Mouse (Mus musculus) lung, postnatal 36 days (tissue): ENCODE measurements around the gene Bdkrb2.

Experiments
- DNase-seq: peaks from one replicate; pipeline ENCODE4 v3.0.0; 2022; ENCODE audit warnings: mixed read lengths

Bdkrb2 gene

GRCm38 (mm10) chr12:105593471-105593870 lies 30.4 kb downstream of the Bdkrb2 start:
- no peak for DNase-seq

GRCm38 (mm10) chr12:105597135-105597534 lies 34.1 kb downstream of the Bdkrb2 start:
- DNase-seq = no peak

- DNase-seq = no peak
These were observed 35.5 kb downstream of the Bdkrb2 start for GRCm38 (mm10) chr12:105598503-105598902.

- DNase-seq = no peak
These were observed 36.1 kb downstream of the Bdkrb2 start for GRCm38 (mm10) chr12:105599098-105599497.

DNA sequence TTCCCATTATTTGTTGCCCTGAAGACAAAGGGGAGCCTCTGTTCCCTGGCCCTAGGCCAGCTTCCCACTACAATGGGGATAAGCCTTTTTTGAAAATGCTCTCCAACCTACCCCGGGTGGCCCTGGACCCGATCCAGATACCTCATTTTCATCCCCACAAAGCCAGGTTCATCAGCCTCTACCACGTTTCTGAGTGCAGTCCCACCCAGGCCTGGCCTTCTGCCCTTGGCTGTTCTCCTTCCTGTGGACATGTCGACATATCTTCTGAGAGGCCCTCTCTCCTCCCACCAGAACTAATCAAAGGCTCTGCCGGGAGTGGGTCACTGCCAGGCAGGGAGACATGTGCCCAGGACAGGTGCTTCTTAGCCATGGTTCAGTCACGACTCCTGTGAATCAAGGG lies 38.6 kb downstream of the Bdkrb2 start:
- DNase-seq = peak; percentile 14

GRCm38 (mm10) chr12:105602581-105603210 lies 39.7 kb downstream of the Bdkrb2 start, which contains the start of gene Bdkrb1:
TSS of gene Bdkrb1 (plus strand) at chr12:105603085.
- peak; percentile 12 for DNase-seq

DNA sequence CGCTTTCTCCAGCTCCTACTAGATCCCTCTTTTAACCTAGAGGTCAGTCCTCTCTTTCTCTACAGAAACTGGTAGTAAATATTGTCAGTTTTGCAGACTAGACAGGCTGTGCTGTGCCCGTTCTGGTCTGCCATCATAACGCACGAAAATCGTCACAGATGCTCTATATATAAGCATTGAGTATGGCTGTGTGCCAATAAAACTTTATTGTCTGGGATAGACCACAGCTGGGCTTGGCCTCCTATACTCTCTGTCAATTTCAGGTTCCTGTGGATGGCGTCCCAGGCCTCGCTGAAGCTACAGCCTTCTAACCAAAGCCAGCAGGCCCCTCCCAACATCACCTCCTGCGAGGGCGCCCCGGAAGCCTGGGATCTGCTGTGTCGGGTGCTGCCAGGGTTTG lies 40.9 kb downstream of the Bdkrb2 start:
- DNase-seq = no peak

DNA sequence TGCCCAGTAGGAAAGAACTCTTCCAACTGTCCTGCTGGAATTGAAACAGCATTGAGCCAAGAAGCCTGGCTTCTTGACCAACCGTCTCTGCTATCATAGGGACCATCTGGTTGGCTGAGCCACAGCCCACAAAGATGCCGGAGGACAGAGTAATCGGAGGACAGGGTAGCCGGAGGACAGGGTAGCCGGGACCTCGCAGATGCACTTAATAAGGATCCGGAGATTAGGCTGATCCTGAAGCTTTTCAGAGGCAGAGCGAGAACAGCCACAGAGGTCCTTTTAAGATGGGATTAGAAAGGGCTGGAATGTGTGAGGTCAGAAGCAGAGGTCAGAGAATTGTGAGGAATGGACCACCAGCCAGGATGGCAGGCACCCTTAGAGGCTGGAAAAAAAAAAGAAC lies 42.2 kb downstream of the Bdkrb2 start:
- no peak for DNase-seq

- DNase-seq = no peak
These were observed 43.9 kb downstream of the Bdkrb2 start for GRCm38 (mm10) chr12:105606881-105607280.

- no peak for DNase-seq
These were observed 48.0 kb downstream of the Bdkrb2 start for GRCm38 (mm10) chr12:105611045-105611444.

DNA sequence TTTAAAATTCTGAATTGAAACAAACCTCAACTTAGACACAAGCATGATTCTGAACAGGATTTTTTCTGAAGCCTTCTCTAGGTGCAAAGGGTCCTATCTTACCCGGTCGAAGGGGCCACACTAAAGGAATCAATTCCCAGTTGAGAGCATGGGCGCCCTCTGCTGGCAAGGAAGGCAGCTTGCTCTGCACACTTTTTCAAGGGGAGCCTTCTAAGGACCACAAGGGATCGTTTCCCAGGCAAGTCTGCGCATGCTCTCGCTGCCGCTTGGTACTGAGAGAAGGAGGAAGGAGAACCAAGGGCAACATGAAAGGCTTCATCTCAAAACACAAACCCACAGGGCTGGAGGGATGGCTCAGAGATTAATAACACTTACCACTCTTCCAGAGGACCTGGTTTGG lies 48.7 kb downstream of the Bdkrb2 start:
- peak; percentile 47 for DNase-seq

DNA sequence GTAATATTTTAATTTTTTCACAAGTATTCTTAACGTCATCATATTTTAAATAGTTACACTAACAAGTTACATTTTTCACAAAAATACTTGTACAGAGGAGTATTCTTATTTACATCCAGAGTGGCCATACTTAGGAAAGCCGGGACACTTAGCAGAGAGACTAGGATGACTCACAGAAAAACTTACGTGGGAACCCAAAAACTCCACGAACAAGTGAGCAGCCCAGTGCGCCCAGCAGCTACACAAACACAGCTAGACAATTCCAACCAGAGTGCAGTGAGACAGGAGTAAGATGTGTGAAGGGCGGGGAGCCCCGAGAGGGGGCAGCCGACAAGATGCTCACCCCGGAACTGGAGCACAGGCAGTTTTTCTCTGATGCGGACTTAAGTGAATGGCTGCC lies 50.5 kb downstream of the Bdkrb2 start:
- DNase-seq = no peak

DNA sequence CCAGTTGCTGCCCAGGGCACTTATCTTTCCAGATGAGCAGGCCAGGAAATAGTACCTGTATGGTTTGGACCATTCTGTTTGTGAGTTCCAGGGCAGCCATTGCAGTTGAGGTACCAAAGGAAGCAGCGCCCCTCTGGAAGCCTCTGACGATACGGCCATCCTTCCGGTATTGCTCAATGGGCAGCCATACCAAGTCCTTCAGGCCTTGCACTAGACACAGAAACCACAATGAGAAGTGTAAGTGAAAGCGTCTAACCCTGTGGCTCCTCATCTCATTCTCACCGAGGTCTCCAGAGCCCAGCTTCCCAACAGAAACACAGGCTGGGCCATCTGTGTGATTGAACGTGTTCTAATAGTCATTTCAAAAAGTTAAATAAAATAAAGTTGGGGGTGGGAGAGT lies 59.0 kb downstream of the Bdkrb2 start:
- no peak for DNase-seq

- DNase-seq = no peak
These were observed 60.0 kb downstream of the Bdkrb2 start for GRCm38 (mm10) chr12:105622981-105623539.

DNA sequence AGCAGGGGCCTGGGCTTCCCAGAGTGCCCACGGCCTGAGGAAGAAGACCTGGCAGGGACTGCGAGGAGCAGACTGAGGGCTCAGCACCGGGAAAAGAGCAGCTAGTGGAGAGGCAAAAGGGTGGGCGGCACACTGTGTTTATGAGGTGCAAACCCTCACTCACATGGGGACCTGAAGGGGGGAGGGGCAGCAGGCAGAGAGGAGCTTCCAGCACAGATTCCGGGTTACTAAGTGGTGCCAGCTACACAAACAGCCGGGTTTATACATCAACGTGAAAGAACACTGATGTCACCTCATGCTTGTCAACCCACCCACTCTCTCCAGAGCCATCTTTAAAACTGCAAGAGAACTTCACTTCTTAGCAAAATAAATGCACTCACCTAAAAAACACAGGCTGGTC lies 62.8 kb downstream of the Bdkrb2 start:
- DNase-seq = no peak

DNA sequence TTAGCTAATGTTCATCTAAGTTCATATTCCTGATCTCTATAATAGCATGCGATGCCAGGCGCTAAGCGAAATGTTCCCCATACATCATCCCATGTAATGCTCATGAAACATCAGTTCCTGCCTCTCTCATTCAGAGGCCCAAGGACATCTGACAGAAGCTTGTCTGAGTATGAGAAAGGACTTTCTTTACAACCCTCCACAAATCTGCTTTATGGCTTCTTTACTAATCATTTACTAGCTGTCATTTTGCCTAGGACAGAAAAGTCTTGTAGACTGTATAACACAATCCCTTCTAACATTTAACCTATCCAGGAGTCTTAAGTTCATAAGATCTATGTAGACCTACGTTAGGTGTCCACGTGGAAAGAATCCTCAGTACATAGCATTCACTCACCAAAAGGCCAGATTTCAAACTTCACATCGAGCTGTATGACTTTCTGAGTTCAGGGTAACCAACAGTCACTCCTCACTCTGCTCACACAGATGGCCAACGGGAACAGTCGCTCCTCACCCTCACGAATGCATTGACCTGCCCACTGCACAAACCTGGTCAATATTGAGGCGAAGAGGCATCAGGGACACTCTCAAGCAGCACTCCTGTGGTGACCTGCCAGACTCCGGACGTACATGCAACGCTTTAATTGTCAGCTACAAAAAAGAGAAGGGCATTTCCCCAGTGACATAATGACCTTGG lies 71.5 kb downstream of the Bdkrb2 start:
- DNase-seq = no peak

GRCm38 (mm10) chr12:105636551-105636950 lies 73.5 kb downstream of the Bdkrb2 start:
- no peak for DNase-seq

GRCm38 (mm10) chr12:105637554-105637953 lies 74.5 kb downstream of the Bdkrb2 start:
- peak; percentile 18 for DNase-seq

GRCm38 (mm10) chr12:105642770-105643321 lies 79.8 kb downstream of the Bdkrb2 start:
- DNase-seq = peak; percentile 3
